Mouse (Mus musculus) kidney, adult 2 months (tissue): ENCODE measurements at regions not wholly inside any gene's neighbourhood (a gene's known extent, or its start where the extent isn't known, plus 50 kb on each side); places are given as distances from the start of the nearest gene placed in this dataset.

Experiments
- DNase-seq: peaks from one replicate; pipeline ENCODE4 v3.0.0; 2021
- H3K27ac ChIP-seq: fragments of 200-500 bp; 2 replicates; pipeline ENCODE4 v1.5.1; 2012; ENCODE audit warnings: low read depth, low read length, control low read depth, inconsistent platforms; ENCODE audit not compliant: insufficient read depth
- H3K27me3 ChIP-seq: fragments of 200-500 bp; replicated peaks from 2 replicates; pipeline ENCODE4 v1.6.1; 2012; ENCODE audit warnings: mild to moderate bottlenecking, moderate library complexity, low read length, inconsistent platforms; ENCODE audit not compliant: control insufficient read depth, insufficient read depth
- H3K36me3 ChIP-seq: fragments of 200-500 bp; 2 replicates; pipeline ENCODE4 v1.6.1; 2012; ENCODE audit warnings: mild to moderate bottlenecking, moderate library complexity, low read length, inconsistent platforms; ENCODE audit not compliant: control insufficient read depth, insufficient read depth
- H3K4me1 ChIP-seq: fragments of 200-500 bp; 2 replicates; pipeline ENCODE4 v1.6.1; 2011; ENCODE audit warnings: low read length; ENCODE audit not compliant: control insufficient read depth, insufficient read depth
- H3K4me3 ChIP-seq: fragments of 200-500 bp; 2 replicates; pipeline ENCODE4 v1.5.1; 2011; ENCODE audit warnings: mild to moderate bottlenecking, low read depth, low read length, control low read depth; ENCODE audit not compliant: insufficient read depth
- CTCF ChIP-seq: fragments of 200-500 bp; conservative IDR thresholded peaks from 2 replicates; pipeline ENCODE4 v1.5.1; 2011; ENCODE audit warnings: low read depth, mild to moderate bottlenecking, control low read depth, low read length, moderate library complexity, mixed read lengths; ENCODE audit not compliant: insufficient read depth, insufficient read length
- POLR2A ChIP-seq: fragments of 200-500 bp; IDR thresholded peaks from one replicate; pipeline ENCODE4 v1.6.1; 2011; ENCODE audit warnings: low read depth, low read length, control low read depth
- WGBS: fragments of 180-500 bp; shearing (Covaris S2); methylation state at CpG from one replicate; pipeline ENCODE4 v1.1.7; 2018; 5-methylcytosine and 5-hydroxymethylcytosine counted together

- Histone ChIP-seq H3K27ac (no peak overlapping the region), H3K4me1 (no peaks in the 10 kb centered on the region), H3K36me3 (no peaks in the 10 kb centered on the region), H3K4me3 (no peak overlapping the region), H3K27me3 (no peaks in the 10 kb centered on the region; the same call in 1 of the 2 replicates)
- no peak for DNase-seq
- TF ChIP-seq CTCF, result no peak
- TF ChIP-seq POLR2A, result no peak
- 30% methylated on average over 3 of the region's 3 CpGs for WGBS
Observed at GRCm38 (mm10) chr4:154726636-154727045, 59.0 kb upstream of the Actrt2 start.

- no peaks in the 10 kb centered on the region; the same call in 1 of the 2 replicates for H3K27me3 ChIP-seq
- H3K4me3 ChIP-seq, result no peak overlapping the region
- TF ChIP-seq POLR2A, result no peak
- no peak for TF ChIP-seq CTCF
- no peaks in the 10 kb centered on the region for H3K36me3 ChIP-seq
- no peak overlapping the region for H3K27ac ChIP-seq
- H3K4me1 ChIP-seq, result no peaks in the 10 kb centered on the region
- DNase-seq, result peak; percentile 10
- WGBS, result 78% methylated on average over 7 of the region's 7 CpGs
Observed at GRCm38 (mm10) chr4:154727945-154728344, 60.3 kb upstream of the Actrt2 start.

- TF ChIP-seq POLR2A, result no peak
- TF ChIP-seq CTCF, result no peak
- Histone ChIP-seq H3K4me1 (no peaks in the 10 kb centered on the region), H3K27me3 (no peaks in the 10 kb centered on the region; the same call in 1 of the 2 replicates), H3K27ac (no peak overlapping the region), H3K36me3 (no peaks in the 10 kb centered on the region), H3K4me3 (no peak overlapping the region)
- DNase-seq, result no peak
- 90% methylated on average over 5 of the region's 5 CpGs for WGBS
Observed at GRCm38 (mm10) chr4:154730646-154731045, 63.0 kb upstream of the Actrt2 start.

GRCm38 (mm10) chr4:154731345-154731744, 63.7 kb upstream of the Actrt2 start:
- no peaks in the 10 kb centered on the region for H3K4me1 ChIP-seq
- TF ChIP-seq CTCF (no peak), POLR2A (no peak)
- no peak overlapping the region for H3K4me3 ChIP-seq
- H3K27me3 ChIP-seq, result no peaks in the 10 kb centered on the region
- H3K27ac ChIP-seq, result no peak overlapping the region
- H3K36me3 ChIP-seq, result no peaks in the 10 kb centered on the region
- WGBS, result 35% methylated on average over 15 of the region's 15 CpGs
- no peak for DNase-seq

GRCm38 (mm10) chr4:154736071-154736470, 68.4 kb upstream of the Actrt2 start:
- no peaks in the 10 kb centered on the region for H3K36me3 ChIP-seq
- no peak for TF ChIP-seq POLR2A
- TF ChIP-seq CTCF, result no peak
- no peaks in the 10 kb centered on the region for H3K27me3 ChIP-seq
- 56% methylated on average over 6 of the region's 6 CpGs for WGBS
- peak; percentile 14 for DNase-seq
- no peak overlapping the region for H3K27ac ChIP-seq
- H3K4me3 ChIP-seq, result no peak overlapping the region
- H3K4me1 ChIP-seq, result no peaks in the 10 kb centered on the region

- 49% methylated on average over 27 of the region's 27 CpGs for WGBS
- DNase-seq, result no peak
- H3K4me1 ChIP-seq, result peaks cover 3% of the 10 kb centered on the region; the same call in 1 of the 2 replicates
- H3K4me3 ChIP-seq, result no peak overlapping the region
- TF ChIP-seq POLR2A (no peak), CTCF (no peak)
- H3K27me3 ChIP-seq, result no peaks in the 10 kb centered on the region
- no peaks in the 10 kb centered on the region for H3K36me3 ChIP-seq
- H3K27ac ChIP-seq, result no peak overlapping the region
Observed at GRCm38 (mm10) chr4:154741123-154741890, 73.6 kb upstream of the Actrt2 start.

- Histone ChIP-seq H3K36me3 (no peaks in the 10 kb centered on the region), H3K27me3 (no peaks in the 10 kb centered on the region), H3K4me1 (peaks cover 9% of the 10 kb centered on the region), H3K4me3 (no peak overlapping the region), H3K27ac (peak overlapping the region; percentile 54; the same call in 1 of the 2 replicates)
- TF ChIP-seq POLR2A, result no peak
- 15% methylated on average over 16 of the region's 16 CpGs for WGBS
- DNase-seq, result peak; percentile 73
Observed at GRCm38 (mm10) chr4:154746323-154747005, 78.8 kb upstream of the Actrt2 start.
